Mouse (Mus musculus) MEL (cell line): ENCODE measurements around the gene Zfp398. TPM values are rescaled to one million over a fixed set of nuclear protein-coding genes. Genes with fewer than 3 reads are reported as not detected.

Source experiments
- DNase-seq: peaks from one replicate; pipeline ENCODE4 v3.0.0; 2011; ENCODE audit warnings: low read depth, low spot score
- H3K27ac ChIP-seq: 2 replicates; pipeline ENCODE4 v1.5.1; 2012; ENCODE audit warnings: low read depth, mild to moderate bottlenecking, control low read depth, low read length, moderate library complexity; ENCODE audit not compliant: control insufficient read depth
- H3K27me3 ChIP-seq, 2 experiments: fragments of 150-350 bp in 1 of 2; sonication (generic) in 1 of 2; 2 replicates each; pipeline ENCODE4 v1.6.1; 2012; ENCODE audit warnings: low read length in 2 of 2, mild to moderate bottlenecking in 2 of 2, improper control_type of control experiment in 1 of 2, moderate library complexity in 1 of 2; ENCODE audit not compliant: insufficient read depth in 2 of 2, control insufficient read depth in 1 of 2
- H3K36me3 ChIP-seq, 2 experiments: 2 replicates each; pipeline ENCODE4 v1.6.1; 2012 to 2014; ENCODE audit warnings: low read length in 2 of 2, improper control_type of control experiment in 1 of 2, inconsistent platforms in 1 of 2, mild to moderate bottlenecking in 1 of 2; ENCODE audit not compliant: insufficient read depth in 2 of 2, control insufficient read depth in 1 of 2
- H3K4me1 ChIP-seq, 2 experiments: fragments of 150-350 bp in 1 of 2; sonication (generic) in 1 of 2; 2 replicates each; pipeline ENCODE4 v1.6.1; 2012; ENCODE audit warnings: low read length in 2 of 2, improper control_type of control experiment in 1 of 2, mild to moderate bottlenecking in 1 of 2; ENCODE audit not compliant: insufficient read depth in 2 of 2, control insufficient read depth in 1 of 2
- H3K4me3 ChIP-seq, 2 experiments: fragments of 150-350 bp in 1 of 2; sonication (generic) in 1 of 2; 2 replicates each; pipeline ENCODE4 v1.5.1; 2012; ENCODE audit warnings: low read depth in 2 of 2, low read length in 2 of 2, mild to moderate bottlenecking in 2 of 2, moderate library complexity in 2 of 2, control low read depth in 1 of 2, improper control_type of control experiment in 1 of 2; ENCODE audit not compliant: control insufficient read depth in 1 of 2, insufficient read depth in 1 of 2
- H3K79me2 ChIP-seq: 2 replicates; pipeline ENCODE4 v1.6.1; 2012; ENCODE audit warnings: mild to moderate bottlenecking, low read length, moderate library complexity; ENCODE audit not compliant: control insufficient read depth, poor library complexity, insufficient read depth
- H3K9ac ChIP-seq: 2 replicates; pipeline ENCODE4 v1.6.1; 2012; ENCODE audit warnings: low read depth, mild to moderate bottlenecking, control low read depth, low read length, moderate library complexity; ENCODE audit not compliant: control insufficient read depth, poor library complexity, severe bottlenecking
- H3K9me3 ChIP-seq: fragments of 150-350 bp; sonication (generic); replicated peaks from 2 replicates; pipeline ENCODE4 v1.6.1; 2012; ENCODE audit warnings: mild to moderate bottlenecking, low read length, improper control_type of control experiment, moderate library complexity; ENCODE audit not compliant: insufficient read depth
- CHD2 ChIP-seq: IDR thresholded peaks from 2 replicates; pipeline ENCODE4 v1.6.1; 2011; ENCODE audit warnings: low read length, improper control_type of control experiment
- CTCF ChIP-seq, 3 experiments: IDR thresholded peaks in 2 of 3; conservative IDR thresholded peaks in 1 of 3; 2 replicates each; pipeline ENCODE4 v1.5.1; 2011 to 2012; ENCODE audit warnings: low read length in 3 of 3, low read depth in 2 of 3, mild to moderate bottlenecking in 2 of 3, improper control_type of control experiment in 1 of 3, inconsistent platforms in 1 of 3, mixed read lengths in 1 of 3, moderate library complexity in 1 of 3; ENCODE audit not compliant: control insufficient read depth in 1 of 3, insufficient read depth in 1 of 3, poor library complexity in 1 of 3, severe bottlenecking in 1 of 3
- EP300 ChIP-seq, 2 experiments: IDR thresholded peaks; 2 replicates each; pipeline ENCODE4 v1.6.1; 2011; ENCODE audit warnings: improper control_type of control experiment in 2 of 2, low read length in 2 of 2, low read depth in 1 of 2, mild to moderate bottlenecking in 1 of 2
- GATA1 ChIP-seq: IDR thresholded peaks from 2 replicates; pipeline ENCODE4 v1.6.1; 2011; ENCODE audit warnings: low read depth, low read length, improper control_type of control experiment
- MAFK ChIP-seq: IDR thresholded peaks from 2 replicates; pipeline ENCODE4 v1.6.1; 2011; ENCODE audit warnings: low read depth, mild to moderate bottlenecking, low read length, improper control_type of control experiment, borderline replicate concordance
- NRF1 ChIP-seq: IDR thresholded peaks from 2 replicates; pipeline ENCODE4 v1.6.1; 2014; ENCODE audit warnings: low read depth, mild to moderate bottlenecking, inconsistent platforms, low read length, improper control_type of control experiment, moderate library complexity; ENCODE audit not compliant: poor library complexity, insufficient read depth, severe bottlenecking
- POLR2A ChIP-seq, 2 experiments: IDR thresholded peaks; 2 replicates each; pipeline ENCODE4 v1.6.1; 2011 to 2012; ENCODE audit warnings: low read length in 2 of 2, mild to moderate bottlenecking in 2 of 2, control low read depth in 1 of 2, improper control_type of control experiment in 1 of 2, low read depth in 1 of 2, moderate library complexity in 1 of 2; ENCODE audit not compliant: control insufficient read depth in 1 of 2, insufficient read depth in 1 of 2, poor library complexity in 1 of 2
- TAL1 ChIP-seq: IDR thresholded peaks from 2 replicates; pipeline ENCODE4 v1.6.1; 2012; ENCODE audit warnings: mild to moderate bottlenecking, inconsistent platforms, low read length, moderate library complexity, mixed read lengths
- TCF12 ChIP-seq: IDR thresholded peaks from 2 replicates; pipeline ENCODE4 v1.6.1; 2014; ENCODE audit warnings: low read depth, mild to moderate bottlenecking, inconsistent platforms, low read length, improper control_type of control experiment, moderate library complexity
- ZMIZ1 ChIP-seq: IDR thresholded peaks from 2 replicates; pipeline ENCODE4 v1.6.1; 2012; ENCODE audit warnings: low read depth, mild to moderate bottlenecking, inconsistent platforms, low read length, improper control_type of control experiment, moderate library complexity
- polyA plus RNA-seq, 2 experiments: library from polyadenylated mRNA; stranded (reverse) in 1 of 2; unstranded in 1 of 2; fragments of >175 nt in 1 of 2; fragments of >200 nt in 1 of 2; gene quantifications; 2 replicates each; pipeline versions ENCODE4 v1.2.1 to v1.2.4; 2012; ENCODE audit warnings: low replicate concordance in 2 of 2, low read depth in 1 of 2; ENCODE audit not compliant: insufficient read length in 2 of 2, insufficient read depth in 1 of 2, missing spikeins in 1 of 2
- total RNA-seq: library from RNA; depleted of rRNA; stranded (reverse); fragments of 300-350 nt; gene quantifications from 2 replicates; pipeline ENCODE4 v1.2.3, GENCODE M21; 2012

Zfp398 gene
- total and polyA plus RNA-seq, 3 experiments, result 4.7 to 9.5 TPM; not detected in 1

DNA sequence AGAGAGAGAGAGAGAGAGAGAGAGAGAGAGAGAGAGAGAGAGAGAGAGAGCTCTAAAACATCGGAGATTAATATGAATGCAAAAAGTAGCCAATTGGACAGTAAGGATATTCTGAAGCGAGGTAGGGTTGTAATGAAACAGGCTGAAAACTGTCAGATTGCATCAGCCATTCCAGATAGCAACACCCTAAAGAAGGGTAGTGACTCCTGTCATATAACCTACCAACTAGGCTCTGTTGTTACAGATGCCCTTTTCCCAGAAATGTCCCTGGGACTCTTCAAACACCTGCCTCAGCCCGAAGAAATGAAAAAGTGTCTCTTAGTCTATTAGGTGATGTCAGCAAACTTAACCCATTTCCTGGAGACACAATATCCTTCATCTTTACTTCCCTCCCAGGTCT lies 46.6 kb upstream of the Zfp398 start:
- H3K4me1 ChIP-seq, result peaks cover 3 to 25% of the 10 kb centered on the region in 2 experiments
- no peaks in the 10 kb centered on the region for H3K27me3 ChIP-seq
- peak overlapping the region; percentile 86 for H3K27ac ChIP-seq
- H3K9ac ChIP-seq, result peak overlapping the region; percentile 79
- H3K36me3 ChIP-seq, result peaks cover 0 to 36% of the 10 kb centered on the region in 2 experiments; a peak in 2 of 4 replicates
- H3K4me3 ChIP-seq, result peak overlapping the region; percentile 55 to 68
- TF ChIP-seq POLR2A (IDR thresholded peaks at IDR 0.05; ENCODE audit: control insufficient read depth in 1 of 2, insufficient read depth in 1 of 2, low read depth in 1 of 2, low read length in 2 of 2, poor library complexity in 1 of 2) (no peak), NRF1 (no peak), TAL1 (no peak)
- peak; percentile 67 for DNase-seq
- no peaks in the 10 kb centered on the region for H3K9me3 ChIP-seq
- H3K79me2 ChIP-seq, result peaks cover 3% of the 10 kb centered on the region; the same call in 1 of the 2 replicates

GRCm38 (mm10) chr6:47790745-47791144 lies 44.7 kb upstream of the Zfp398 start:
- Histone ChIP-seq H3K27me3 (no peaks in the 10 kb centered on the region), H3K36me3 (peaks cover under 1 to 25% of the 10 kb centered on the region in 2 experiments; a peak in 3 of 4 replicates), H3K27ac (peak overlapping the region; percentile 62), H3K79me2 (peaks cover 3% of the 10 kb centered on the region; the same call in 1 of the 2 replicates), H3K9ac (peak overlapping the region; percentile 39; the same call in 1 of the 2 replicates), H3K9me3 (no peaks in the 10 kb centered on the region), H3K4me1 (peaks cover 3 to 18% of the 10 kb centered on the region in 2 experiments), H3K4me3 (peak overlapping the region in 1 of 2 experiments; percentile 38; a peak in 2 of 4 replicates)
- peak; percentile 90 for DNase-seq
- TF ChIP-seq CHD2 (no peak), CTCF (IDR thresholded peaks at IDR 0.05 in 2 of 3, conservative IDR thresholded peaks at IDR 0.05 in 1 of 3; ENCODE audit: control insufficient read depth in 1 of 3, insufficient read depth in 1 of 3, low read depth in 2 of 3, low read length in 3 of 3, poor library complexity in 1 of 3, severe bottlenecking in 1 of 3) (no peak), EP300 (IDR thresholded peaks at IDR 0.05; ENCODE audit: low read depth in 1 of 2, low read length in 2 of 2) (no peak)

DNA sequence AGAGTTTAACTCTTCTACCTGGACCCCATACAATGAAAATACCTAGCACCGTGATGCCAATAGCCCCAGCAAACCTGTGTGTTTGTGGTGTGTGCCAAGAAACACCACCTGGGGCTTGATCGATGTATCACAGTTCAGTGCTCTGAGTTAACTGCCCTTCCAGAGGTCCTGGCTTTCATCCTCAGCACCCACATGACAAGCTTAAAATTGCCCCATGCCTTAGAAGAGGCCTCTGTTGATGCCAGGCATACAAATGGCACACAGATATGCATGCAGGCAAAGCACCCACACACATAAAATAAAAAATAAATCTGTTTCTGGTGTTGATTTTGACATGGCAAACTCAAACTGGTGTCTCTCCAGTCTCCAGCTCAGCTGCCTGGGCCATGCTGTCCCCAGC lies 42.9 kb upstream of the Zfp398 start:
- no peak for DNase-seq
- no peak overlapping the region for H3K27ac ChIP-seq

GRCm38 (mm10) chr6:47793284-47793683 lies 42.2 kb upstream of the Zfp398 start:
- Histone ChIP-seq H3K9me3 (no peaks in the 10 kb centered on the region), H3K9ac (no peak overlapping the region), H3K79me2 (peaks cover 3% of the 10 kb centered on the region; the same call in 1 of the 2 replicates), H3K27me3 (no peaks in the 10 kb centered on the region), H3K4me3 (no peak overlapping the region), H3K4me1 (peaks cover 3 to 14% of the 10 kb centered on the region in 2 experiments), H3K27ac (no peak overlapping the region), H3K36me3 (peaks cover 6 to 19% of the 10 kb centered on the region in 2 experiments)
- TF ChIP-seq ZMIZ1, result no peak
- no peak for DNase-seq

More for the DNA sequence above, 42.9 kb upstream of the Zfp398 start:
- Histone ChIP-seq H3K4me3 (no peak overlapping the region), H3K36me3 (peaks cover 6 to 19% of the 10 kb centered on the region in 2 experiments), H3K27me3 (no peaks in the 10 kb centered on the region), H3K4me1 (peaks cover 3 to 14% of the 10 kb centered on the region in 2 experiments), H3K9me3 (no peaks in the 10 kb centered on the region), H3K9ac (no peak overlapping the region), H3K79me2 (peaks cover 3% of the 10 kb centered on the region; the same call in 1 of the 2 replicates)
- TF ChIP-seq TCF12, result no peak
- no peak for TF ChIP-seq GATA1
- no peak for TF ChIP-seq MAFK
